Mouse (Mus musculus): ENCODE measurements around the gene Nxnl1.

Nxnl1 gene

DNA sequence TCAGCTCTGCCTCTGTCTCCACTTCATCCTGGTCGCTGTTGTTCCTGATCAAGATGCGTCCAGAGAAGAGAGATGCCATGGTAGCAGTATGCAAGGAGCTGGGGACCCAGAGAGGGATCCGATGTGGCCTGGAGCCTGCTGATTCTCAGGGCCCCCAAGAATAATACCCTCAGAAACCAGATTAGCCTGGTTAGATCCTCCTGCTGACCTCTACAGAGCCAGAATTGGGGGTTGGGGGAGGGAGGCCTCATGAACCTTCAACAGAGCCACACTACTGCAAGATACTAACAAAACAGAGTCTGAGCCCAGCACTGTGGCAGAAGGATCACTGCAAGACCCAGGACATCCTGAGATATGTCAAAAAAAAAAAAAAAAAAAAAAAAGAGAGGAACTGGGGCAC lies at the start of gene Nxnl1:
Gene Nxnl1 (minus strand): TSS at position 101 of the 400 bp plus-strand sequence.
- Histone ChIP-seq H3K4me3 (replicated peaks; ENCODE audit: low read length) (peak within 1 kb of the TSS; percentile 60), H3K36me3 (ENCODE audit: insufficient read depth, low read length) (no peaks in the 10 kb centered on the region), H3K9me3 (ENCODE audit: low read length) (peaks cover 7% of the 10 kb centered on the region), H3K27me3 (ENCODE audit: insufficient read depth, low read length) (peaks cover 56% of the 10 kb centered on the region), H3K4me1 (replicated peaks; ENCODE audit: low read depth, low read length) (peaks cover 58% of the 10 kb centered on the region)
- TF ChIP-seq POU5F1 (IDR thresholded peaks at IDR 0.05; ENCODE audit: borderline replicate concordance, low read length) (no peak), CTCF (conservative IDR thresholded peaks at IDR 0.05; ENCODE audit: low read length) (no peak), NANOG (IDR thresholded peaks at IDR 0.05; ENCODE audit: borderline replicate concordance, low read length) (no peak)

DNA sequence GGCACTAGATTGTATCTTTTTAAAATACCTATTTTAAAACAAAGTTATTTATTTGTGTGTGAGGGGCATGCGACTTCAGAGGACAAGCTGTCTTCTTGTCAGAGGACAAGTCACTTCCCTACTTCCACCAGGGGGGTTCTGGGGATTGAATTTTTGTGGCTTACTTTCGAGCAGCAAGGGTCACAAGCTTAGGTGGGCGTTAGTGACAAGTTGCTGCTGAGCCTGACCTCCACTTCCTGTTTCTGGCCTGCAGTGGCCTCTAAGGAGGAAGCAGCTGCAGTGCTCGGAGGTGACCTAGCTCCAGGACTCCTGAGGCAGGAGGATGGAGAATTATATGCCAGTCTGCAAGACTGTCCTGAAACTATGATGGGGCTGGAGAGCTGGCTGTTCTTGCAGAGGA lies 47.0 kb upstream of the Nxnl1 start:
- no peak for TF ChIP-seq POU5F1 (IDR thresholded peaks at IDR 0.05; ENCODE audit: borderline replicate concordance, low read length)
- no peak for TF ChIP-seq NANOG (IDR thresholded peaks at IDR 0.05; ENCODE audit: borderline replicate concordance, low read length)
- TF ChIP-seq CTCF (conservative IDR thresholded peaks at IDR 0.05; ENCODE audit: low read length), result no peak
- no peaks in the 10 kb centered on the region for H3K9me3 ChIP-seq (ENCODE audit: low read length)
- peaks cover 45% of the 10 kb centered on the region for H3K4me1 ChIP-seq (replicated peaks; ENCODE audit: low read depth, low read length)
- H3K27me3 ChIP-seq (ENCODE audit: insufficient read depth, low read length), result no peaks in the 10 kb centered on the region
- H3K36me3 ChIP-seq (ENCODE audit: insufficient read depth, low read length), result peaks cover 58% of the 10 kb centered on the region
- no peak overlapping the region for H3K4me3 ChIP-seq (replicated peaks; ENCODE audit: low read length)

GRCm38 (mm10) chr8:71612141-71612540 lies 45.7 kb upstream of the Nxnl1 start:
- TF ChIP-seq CTCF (conservative IDR thresholded peaks at IDR 0.05; ENCODE audit: low read length) (no peak), POU5F1 (IDR thresholded peaks at IDR 0.05; ENCODE audit: borderline replicate concordance, low read length) (no peak), NANOG (IDR thresholded peaks at IDR 0.05; ENCODE audit: borderline replicate concordance, low read length) (no peak)

GRCm38 (mm10) chr8:71610822-71611651 lies 44.6 kb upstream of the Nxnl1 start, which contains the start of gene Colgalt1:
TSS of gene Colgalt1 (plus strand) at chr8:71610998.
- H3K4me1 ChIP-seq (replicated peaks; ENCODE audit: low read depth, low read length), result peaks cover 45% of the 10 kb centered on the region
- H3K27me3 ChIP-seq (ENCODE audit: insufficient read depth, low read length), result no peaks in the 10 kb centered on the region
- H3K4me3 ChIP-seq (replicated peaks; ENCODE audit: low read length), result peak within 1 kb of the TSS; percentile 98
- H3K9me3 ChIP-seq (ENCODE audit: low read length), result no peaks in the 10 kb centered on the region
- peaks cover 48% of the 10 kb centered on the region for H3K36me3 ChIP-seq (ENCODE audit: insufficient read depth, low read length)
- TF ChIP-seq CTCF (conservative IDR thresholded peaks at IDR 0.05; ENCODE audit: low read length) (no peak), POU5F1 (IDR thresholded peaks at IDR 0.05; ENCODE audit: borderline replicate concordance, low read length) (no peak)

More at GRCm38 (mm10) chr8:71612141-71612540, 45.7 kb upstream of the Nxnl1 start:
- H3K9me3 ChIP-seq (ENCODE audit: low read length), result no peaks in the 10 kb centered on the region
- H3K4me1 ChIP-seq (replicated peaks; ENCODE audit: low read depth, low read length), result peaks cover 45% of the 10 kb centered on the region
- no peaks in the 10 kb centered on the region for H3K27me3 ChIP-seq (ENCODE audit: insufficient read depth, low read length)
- H3K36me3 ChIP-seq (ENCODE audit: insufficient read depth, low read length), result peaks cover 50% of the 10 kb centered on the region
- peak overlapping the region; percentile 98 for H3K4me3 ChIP-seq (replicated peaks; ENCODE audit: low read length)

DNA sequence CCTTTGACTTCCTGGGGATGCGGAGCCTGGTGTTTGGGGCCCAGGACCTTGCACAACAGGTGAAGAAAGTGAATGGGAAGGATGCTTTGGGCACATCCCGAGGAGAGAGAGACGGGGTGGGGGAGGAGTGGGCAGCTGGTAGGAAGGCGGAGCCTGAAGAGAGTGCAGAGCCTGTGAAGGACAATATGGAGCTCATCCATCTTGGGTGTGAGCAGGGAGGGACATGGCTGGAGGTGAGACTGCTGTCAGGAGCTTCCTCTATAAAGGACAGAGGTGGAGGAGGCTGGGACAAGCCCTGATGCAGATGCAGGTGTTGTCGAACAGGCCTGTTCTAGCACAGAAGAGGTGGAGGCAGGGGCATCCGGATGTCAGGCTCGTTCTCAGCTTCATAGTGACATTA lies 37.6 kb upstream of the Nxnl1 start:
- Histone ChIP-seq H3K36me3 (ENCODE audit: insufficient read depth, low read length) (peaks cover 52% of the 10 kb centered on the region), H3K4me3 (replicated peaks; ENCODE audit: low read length) (no peak overlapping the region), H3K9me3 (ENCODE audit: low read length) (no peaks in the 10 kb centered on the region), H3K4me1 (replicated peaks; ENCODE audit: low read depth, low read length) (peaks cover 31% of the 10 kb centered on the region), H3K27me3 (ENCODE audit: insufficient read depth, low read length) (peaks cover 35% of the 10 kb centered on the region)
- no peak for TF ChIP-seq CTCF (conservative IDR thresholded peaks at IDR 0.05; ENCODE audit: low read length)
- no peak for TF ChIP-seq POU5F1 (IDR thresholded peaks at IDR 0.05; ENCODE audit: borderline replicate concordance, low read length)

- TF ChIP-seq CTCF (conservative IDR thresholded peaks at IDR 0.05; ENCODE audit: low read length) (no peak), NANOG (IDR thresholded peaks at IDR 0.05; ENCODE audit: borderline replicate concordance, low read length) (no peak), POU5F1 (IDR thresholded peaks at IDR 0.05; ENCODE audit: borderline replicate concordance, low read length) (no peak)
- H3K27me3 ChIP-seq (ENCODE audit: insufficient read depth, low read length), result peaks cover 44% of the 10 kb centered on the region
- H3K36me3 ChIP-seq (ENCODE audit: insufficient read depth, low read length), result peaks cover 55% of the 10 kb centered on the region
- no peaks in the 10 kb centered on the region for H3K9me3 ChIP-seq (ENCODE audit: low read length)
- peak overlapping the region; percentile 81 for H3K4me3 ChIP-seq (replicated peaks; ENCODE audit: low read length)
- H3K4me1 ChIP-seq (replicated peaks; ENCODE audit: low read depth, low read length), result peaks cover 30% of the 10 kb centered on the region
Observed at GRCm38 (mm10) chr8:71602666-71603334, 36.4 kb upstream of the Nxnl1 start.

- Histone ChIP-seq H3K4me3 (replicated peaks; ENCODE audit: low read length) (peak overlapping the region; percentile 81), H3K4me1 (replicated peaks; ENCODE audit: low read depth, low read length) (peaks cover 31% of the 10 kb centered on the region), H3K36me3 (ENCODE audit: insufficient read depth, low read length) (peaks cover 50% of the 10 kb centered on the region), H3K9me3 (ENCODE audit: low read length) (no peaks in the 10 kb centered on the region), H3K27me3 (ENCODE audit: insufficient read depth, low read length) (peaks cover 49% of the 10 kb centered on the region)
- TF ChIP-seq CTCF (conservative IDR thresholded peaks at IDR 0.05; ENCODE audit: low read length), result no peak
- no peak for TF ChIP-seq NANOG (IDR thresholded peaks at IDR 0.05; ENCODE audit: borderline replicate concordance, low read length)
- no peak for TF ChIP-seq POU5F1 (IDR thresholded peaks at IDR 0.05; ENCODE audit: borderline replicate concordance, low read length)
Observed at GRCm38 (mm10) chr8:71601939-71602665, 35.7 kb upstream of the Nxnl1 start.

GRCm38 (mm10) chr8:71598841-71599240 lies 32.4 kb upstream of the Nxnl1 start:
- no peaks in the 10 kb centered on the region for H3K9me3 ChIP-seq (ENCODE audit: low read length)
- H3K4me1 ChIP-seq (replicated peaks; ENCODE audit: low read depth, low read length), result peaks cover 47% of the 10 kb centered on the region
- TF ChIP-seq POU5F1 (IDR thresholded peaks at IDR 0.05; ENCODE audit: borderline replicate concordance, low read length) (no peak), CTCF (conservative IDR thresholded peaks at IDR 0.05; ENCODE audit: low read length) (no peak), NANOG (IDR thresholded peaks at IDR 0.05; ENCODE audit: borderline replicate concordance, low read length) (no peak)
- H3K36me3 ChIP-seq (ENCODE audit: insufficient read depth, low read length), result peaks cover 48% of the 10 kb centered on the region
- peaks cover 49% of the 10 kb centered on the region for H3K27me3 ChIP-seq (ENCODE audit: insufficient read depth, low read length)
- no peak overlapping the region for H3K4me3 ChIP-seq (replicated peaks; ENCODE audit: low read length)
